Mouse (Mus musculus) neural tube, embryonic 14.5 days (tissue): ENCODE results near the gene Ak7. TPM values are rescaled to one million over a fixed set of nuclear protein-coding genes. Genes with fewer than 3 reads are reported as not detected.

Source experiments
- ATAC-seq: fragments of 200-750 bp; cut with Nextera tagmentation; 2 replicates; pipeline ENCODE4 v1.8.0; 2017; ENCODE audit warnings: low read depth, mild to moderate bottlenecking, moderate TSS enrichment, moderate library complexity
- H3K27ac ChIP-seq: fragments of 300-500 bp; sonication (generic); 2 replicates; pipeline ENCODE4 v1.5.1; 2014; ENCODE audit warnings: low read depth, mild to moderate bottlenecking, control low read depth, low read length, moderate library complexity, mixed read lengths
- H3K27me3 ChIP-seq: fragments of 300-500 bp; sonication (generic); 2 replicates; pipeline ENCODE4 v1.6.1; 2014; ENCODE audit warnings: low read length; ENCODE audit not compliant: control insufficient read depth, insufficient read depth
- H3K36me3 ChIP-seq: fragments of 300-500 bp; sonication (generic); 2 replicates; pipeline ENCODE4 v1.6.1; 2014; ENCODE audit warnings: low read length, mixed read lengths; ENCODE audit not compliant: control insufficient read depth, insufficient read depth
- H3K4me1 ChIP-seq: fragments of 300-500 bp; sonication (generic); 2 replicates; pipeline ENCODE4 v1.6.1; 2014; ENCODE audit warnings: low read length; ENCODE audit not compliant: control insufficient read depth, insufficient read depth
- H3K4me2 ChIP-seq: fragments of 300-500 bp; sonication (generic); 2 replicates; pipeline ENCODE4 v1.6.1; 2014; ENCODE audit warnings: mild to moderate bottlenecking, low read depth, low read length, control low read depth
- H3K4me3 ChIP-seq: fragments of 300-500 bp; sonication (generic); 2 replicates; pipeline ENCODE4 v1.5.1; 2014; ENCODE audit warnings: low read depth, low read length, control low read depth, mixed read lengths
- H3K9ac ChIP-seq: fragments of 300-500 bp; sonication (generic); replicated peaks from 2 replicates; pipeline ENCODE4 v1.6.1; 2014; ENCODE audit warnings: low read depth, mild to moderate bottlenecking, control low read depth, low read length, mixed read lengths
- H3K9me3 ChIP-seq: fragments of 300-500 bp; sonication (generic); 2 replicates; pipeline ENCODE4 v1.6.1; 2016; ENCODE audit warnings: low read length; ENCODE audit not compliant: control insufficient read depth
- WGBS: fragments of 180-500 bp; shearing (Covaris S2); extraction: QIAGEN DNeasy Blood & Tissue Kit; methylation state at CpG from one replicate; pipeline ENCODE4 v1.1.7; 2014; 5-methylcytosine and 5-hydroxymethylcytosine counted together
- polyA plus RNA-seq: library from polyadenylated mRNA; unstranded; fragments of >200 nt; fragmentation: Nextera tagmentation; extraction: Ambion mirVana; gene quantifications from 2 replicates; pipeline ENCODE4 v1.2.1, GENCODE M21; 2014

Gene Ak7
- polyA plus RNA-seq, 1 experiment from 2014 or later = 1.1 TPM

- peaks cover 2% of the 10 kb centered on the region for H3K36me3 ChIP-seq
- H3K4me1 ChIP-seq = peaks cover 15% of the 10 kb centered on the region
- 97% methylated on average over 4 of the region's 4 CpGs for WGBS
- H3K9ac ChIP-seq = no peak overlapping the region
- no peaks in the 10 kb centered on the region for H3K9me3 ChIP-seq
- H3K27me3 ChIP-seq = no peaks in the 10 kb centered on the region
- no peak for ATAC-seq
- no peak overlapping the region for H3K4me3 ChIP-seq
- H3K4me2 ChIP-seq = no peak overlapping the region
- H3K27ac ChIP-seq = no peak overlapping the region
Observed at GRCm38 (mm10) chr12:105688546-105688945, 17.2 kb upstream of the Ak7 start.

- 98% methylated on average over 13 of the region's 13 CpGs for WGBS
- peaks cover 2% of the 10 kb centered on the region for H3K36me3 ChIP-seq
- ATAC-seq = no peak
Observed at GRCm38 (mm10) chr12:105689435-105689834, 16.3 kb upstream of the Ak7 start.

GRCm38 (mm10) chr12:105694021-105694420 lies 11.8 kb upstream of the Ak7 start:
- Histone ChIP-seq H3K9me3 (no peaks in the 10 kb centered on the region), H3K4me1 (no peaks in the 10 kb centered on the region), H3K36me3 (peaks cover 3% of the 10 kb centered on the region), H3K4me3 (no peak overlapping the region), H3K4me2 (no peak overlapping the region), H3K27me3 (no peaks in the 10 kb centered on the region), H3K9ac (no peak overlapping the region), H3K27ac (no peak overlapping the region)
- ATAC-seq = no peak
- WGBS = 97% methylated on average over 2 of the region's 2 CpGs

More at GRCm38 (mm10) chr12:105689435-105689834, 16.3 kb upstream of the Ak7 start:
- no peak overlapping the region for H3K27ac ChIP-seq
- H3K9me3 ChIP-seq = no peaks in the 10 kb centered on the region
- no peak overlapping the region for H3K9ac ChIP-seq
- no peak overlapping the region for H3K4me2 ChIP-seq
- no peak overlapping the region for H3K4me3 ChIP-seq
- H3K27me3 ChIP-seq = no peaks in the 10 kb centered on the region
- H3K4me1 ChIP-seq = peaks cover 10% of the 10 kb centered on the region

GRCm38 (mm10) chr12:105695848-105696247 lies 9.9 kb upstream of the Ak7 start:
- H3K27me3 ChIP-seq = no peaks in the 10 kb centered on the region
- no peaks in the 10 kb centered on the region for H3K9me3 ChIP-seq
- H3K27ac ChIP-seq = no peak overlapping the region
- peaks cover 14% of the 10 kb centered on the region for H3K36me3 ChIP-seq
- H3K4me2 ChIP-seq = no peak overlapping the region
- 81% methylated on average over 7 of the region's 7 CpGs for WGBS
- no peak overlapping the region for H3K9ac ChIP-seq
- H3K4me3 ChIP-seq = no peak overlapping the region
- no peak for ATAC-seq
- H3K4me1 ChIP-seq = no peaks in the 10 kb centered on the region

- Histone ChIP-seq H3K27ac (no peak overlapping the region), H3K9me3 (no peaks in the 10 kb centered on the region), H3K27me3 (no peaks in the 10 kb centered on the region), H3K9ac (no peak overlapping the region), H3K4me1 (no peaks in the 10 kb centered on the region), H3K36me3 (peaks cover 15% of the 10 kb centered on the region), H3K4me2 (no peak overlapping the region), H3K4me3 (no peak overlapping the region)
- 87% methylated on average over 8 of the region's 8 CpGs for WGBS
- no peak for ATAC-seq
Observed at GRCm38 (mm10) chr12:105697104-105697780, 8.5 kb upstream of the Ak7 start.

- H3K4me1 ChIP-seq = no peaks in the 10 kb centered on the region
- H3K27me3 ChIP-seq = no peaks in the 10 kb centered on the region
- no peak overlapping the region for H3K27ac ChIP-seq
- no peaks in the 10 kb centered on the region for H3K9me3 ChIP-seq
- H3K4me2 ChIP-seq = no peak overlapping the region
- no peak overlapping the region for H3K4me3 ChIP-seq
- no peak for ATAC-seq
- peaks cover 15% of the 10 kb centered on the region for H3K36me3 ChIP-seq
- H3K9ac ChIP-seq = no peak overlapping the region
- 95% methylated on average over 12 of the region's 12 CpGs for WGBS
Observed at GRCm38 (mm10) chr12:105700433-105700832, 5.3 kb upstream of the Ak7 start.

GRCm38 (mm10) chr12:105718616-105719015 lies 12.8 kb downstream of the Ak7 start:
- WGBS = 65% methylated on average over 17 of the region's 17 CpGs
- H3K4me3 ChIP-seq = no peak overlapping the region
- H3K36me3 ChIP-seq = no peaks in the 10 kb centered on the region
- no peaks in the 10 kb centered on the region for H3K9me3 ChIP-seq
- H3K27ac ChIP-seq = no peak overlapping the region
- no peak overlapping the region for H3K4me2 ChIP-seq
- H3K9ac ChIP-seq = no peak overlapping the region
- no peaks in the 10 kb centered on the region for H3K27me3 ChIP-seq
- ATAC-seq = no peak
- H3K4me1 ChIP-seq = 0 out of 2 replicates have a peak, but pooled peaks cover 5% of the 10 kb centered on the region

- Histone ChIP-seq H3K27ac (no peak overlapping the region), H3K4me2 (no peak overlapping the region), H3K9ac (no peak overlapping the region), H3K4me1 (0 out of 2 replicates have a peak, but pooled peaks cover 5% of the 10 kb centered on the region), H3K36me3 (no peaks in the 10 kb centered on the region), H3K27me3 (no peaks in the 10 kb centered on the region), H3K9me3 (no peaks in the 10 kb centered on the region), H3K4me3 (no peak overlapping the region)
- ATAC-seq = no peak
- WGBS = 76% methylated on average over 3 of the region's 3 CpGs
Observed at GRCm38 (mm10) chr12:105720196-105720595, 14.4 kb downstream of the Ak7 start.

GRCm38 (mm10) chr12:105721452-105722132 lies 15.8 kb downstream of the Ak7 start:
- H3K36me3 ChIP-seq = no peaks in the 10 kb centered on the region
- WGBS = 36% methylated on average over 14 of the region's 14 CpGs
- H3K9ac ChIP-seq = no peak overlapping the region

More at GRCm38 (mm10) chr12:105721452-105722132, 15.8 kb downstream of the Ak7 start:
- Histone ChIP-seq H3K9me3 (no peaks in the 10 kb centered on the region), H3K4me2 (peak overlapping the region; percentile 14; the same call in 1 of the 2 replicates), H3K27me3 (no peaks in the 10 kb centered on the region), H3K27ac (0 out of 2 replicates have a peak overlapping the region, but pooled peaks have one; percentile 22), H3K4me3 (no peak overlapping the region), H3K4me1 (0 out of 2 replicates have a peak, but pooled peaks cover 5% of the 10 kb centered on the region)
- peak; percentile 60 for ATAC-seq
